Mouse (Mus musculus) hindbrain, embryonic 11.5 days (tissue): ENCODE measurements at regions not wholly inside any gene's neighbourhood (a gene's known extent, or its start where the extent isn't known, plus 50 kb on each side); places are given as distances from the start of the nearest gene placed in this dataset.
"Not testable (repeated sequence)": the region's sequence is repeated elsewhere in the genome, so short reads cannot be mapped to it uniquely, and the experiment has no call there.

Experiments used
- ATAC-seq: fragments of 200-750 bp; cut with Nextera tagmentation; 2 replicates; pipeline ENCODE4 v1.8.0; 2017; ENCODE audit warnings: mild to moderate bottlenecking, moderate TSS enrichment, moderate library complexity; ENCODE audit not compliant: low FRiP score
- DNase-seq: peaks from one replicate; pipeline ENCODE4 v3.0.0-alpha.2; 2015; ENCODE audit warnings: low spot score
- H3K27ac ChIP-seq: fragments of 300-500 bp; sonication (generic); 2 replicates; pipeline ENCODE4 v1.5.1; 2014; ENCODE audit warnings: mild to moderate bottlenecking, low read depth, low read length
- H3K27me3 ChIP-seq: fragments of 300-500 bp; sonication (generic); 2 replicates; pipeline ENCODE4 v1.6.1; 2014; ENCODE audit warnings: mild to moderate bottlenecking, low read length, moderate library complexity, mixed read lengths; ENCODE audit not compliant: control insufficient read depth, insufficient read depth
- H3K36me3 ChIP-seq: fragments of 300-500 bp; sonication (generic); 2 replicates; pipeline ENCODE4 v1.6.1; 2014; ENCODE audit warnings: mild to moderate bottlenecking, low read length, moderate library complexity, mixed read lengths; ENCODE audit not compliant: control insufficient read depth, insufficient read depth
- H3K4me1 ChIP-seq: fragments of 300-500 bp; sonication (generic); replicated peaks from 2 replicates; pipeline ENCODE4 v1.6.1; 2014; ENCODE audit warnings: low read length, mixed read lengths; ENCODE audit not compliant: control insufficient read depth, insufficient read depth
- H3K4me2 ChIP-seq: fragments of 300-500 bp; sonication (generic); replicated peaks from 2 replicates; pipeline ENCODE4 v1.6.1; 2014; ENCODE audit warnings: mild to moderate bottlenecking, low read depth, low read length
- H3K4me3 ChIP-seq: fragments of 300-500 bp; sonication (generic); 2 replicates; pipeline ENCODE4 v1.5.1; 2014; ENCODE audit warnings: low read depth, low read length
- H3K9ac ChIP-seq: fragments of 300-500 bp; sonication (generic); 2 replicates; pipeline ENCODE4 v1.6.1; 2014; ENCODE audit warnings: low read depth, low read length
- H3K9me3 ChIP-seq: fragments of 300-500 bp; sonication (generic); 2 replicates; pipeline ENCODE4 v1.6.1; 2016; ENCODE audit warnings: low read length; ENCODE audit not compliant: control insufficient read depth
- WGBS: fragments of 180-500 bp; shearing (Covaris S2); extraction: QIAGEN DNeasy Blood & Tissue Kit; methylation state at CpG from one replicate; pipeline ENCODE4 v1.1.7; 2014; 5-methylcytosine and 5-hydroxymethylcytosine counted together

GRCm38 (mm10) chr13:103602302-103602701, 172.1 kb downstream of the Srek1 start:
- no peaks in the 10 kb centered on the region for H3K9me3 ChIP-seq
- DNase-seq (no peak), ATAC-seq (no peak)
- no peaks in the 10 kb centered on the region for H3K27me3 ChIP-seq
- H3K4me2 ChIP-seq: no peak overlapping the region
- H3K4me3 ChIP-seq: no peak overlapping the region
- no peak overlapping the region for H3K27ac ChIP-seq
- H3K36me3 ChIP-seq: no peaks in the 10 kb centered on the region
- no peaks in the 10 kb centered on the region for H3K4me1 ChIP-seq
- no peak overlapping the region for H3K9ac ChIP-seq
- 93% methylated on average over 5 of the region's 5 CpGs for WGBS

- 87% methylated on average over 11 of the region's 16 CpGs for WGBS
- H3K27me3 ChIP-seq: no peaks in the 10 kb centered on the region
- no peaks in the 10 kb centered on the region for H3K4me1 ChIP-seq
- no peak for ATAC-seq
- no peak overlapping the region for H3K9ac ChIP-seq
- H3K4me2 ChIP-seq: no peak overlapping the region
- no peak for DNase-seq
- no peak overlapping the region for H3K27ac ChIP-seq
- H3K36me3 ChIP-seq: no peaks in the 10 kb centered on the region
- H3K4me3 ChIP-seq: no peak overlapping the region
- H3K9me3 ChIP-seq: no peaks in the 10 kb centered on the region
Observed at GRCm38 (mm10) chr13:103592371-103592770, 182.0 kb downstream of the Srek1 start.

- H3K27me3 ChIP-seq: no peaks in the 10 kb centered on the region
- no peaks in the 10 kb centered on the region for H3K36me3 ChIP-seq
- H3K4me1 ChIP-seq: no peaks in the 10 kb centered on the region
- H3K9ac ChIP-seq: no peak overlapping the region
- DNase-seq: no peak
- no peak for ATAC-seq
- no peak overlapping the region for H3K4me3 ChIP-seq
- no peak overlapping the region for H3K27ac ChIP-seq
- no peaks in the 10 kb centered on the region for H3K9me3 ChIP-seq
- H3K4me2 ChIP-seq: no peak overlapping the region
- 89% methylated on average over 6 of the region's 6 CpGs for WGBS
Observed at GRCm38 (mm10) chr13:103591874-103592273, 182.5 kb downstream of the Srek1 start.

- not testable (repeated sequence) for DNase-seq, H3K4me1 ChIP-seq, H3K9ac ChIP-seq, ATAC-seq, H3K27me3 ChIP-seq, H3K4me2 ChIP-seq, H3K36me3 ChIP-seq, H3K9me3 ChIP-seq, H3K4me3 ChIP-seq, H3K27ac ChIP-seq
- 75% methylated on average over 7 of the region's 7 CpGs for WGBS
Observed at GRCm38 (mm10) chr13:103591381-103591780, 183.0 kb downstream of the Srek1 start.

- no peak overlapping the region for H3K9ac ChIP-seq
- no peak overlapping the region for H3K27ac ChIP-seq
- no peak overlapping the region for H3K4me3 ChIP-seq
- H3K4me1 ChIP-seq: no peaks in the 10 kb centered on the region
- no peak overlapping the region for H3K4me2 ChIP-seq
- 92% methylated on average over 5 of the region's 5 CpGs for WGBS
- DNase-seq (no peak), ATAC-seq (no peak)
- no peaks in the 10 kb centered on the region for H3K27me3 ChIP-seq
- H3K36me3 ChIP-seq: no peaks in the 10 kb centered on the region
- H3K9me3 ChIP-seq: no peaks in the 10 kb centered on the region
Observed at GRCm38 (mm10) chr13:103589646-103590045, 184.8 kb downstream of the Srek1 start.

- 54% methylated on average over 4 of the region's 4 CpGs for WGBS
- H3K36me3 ChIP-seq: no peaks in the 10 kb centered on the region
Observed at GRCm38 (mm10) chr13:103576856-103577255, 197.6 kb downstream of the Srek1 start.

GRCm38 (mm10) chr13:103564715-103565114, 209.7 kb downstream of the Srek1 start:
- Histone ChIP-seq H3K4me2 (no peak overlapping the region), H3K36me3 (no peaks in the 10 kb centered on the region), H3K4me3 (no peak overlapping the region), H3K27me3 (no peaks in the 10 kb centered on the region), H3K9ac (no peak overlapping the region), H3K27ac (no peak overlapping the region), H3K4me1 (no peaks in the 10 kb centered on the region), H3K9me3 (no peaks in the 10 kb centered on the region)
- ATAC-seq (no peak), DNase-seq (no peak)
- WGBS: 82% methylated on average over 8 of the region's 8 CpGs

More at GRCm38 (mm10) chr13:103576856-103577255, 197.6 kb downstream of the Srek1 start:
- no peak overlapping the region for H3K9ac ChIP-seq
- H3K27ac ChIP-seq: no peak overlapping the region
- H3K4me1 ChIP-seq: no peaks in the 10 kb centered on the region
- no peaks in the 10 kb centered on the region for H3K9me3 ChIP-seq
- DNase-seq: no peak
- no peaks in the 10 kb centered on the region for H3K27me3 ChIP-seq
- no peak overlapping the region for H3K4me2 ChIP-seq
- no peak overlapping the region for H3K4me3 ChIP-seq
- no peak for ATAC-seq

GRCm38 (mm10) chr13:103561795-103562705, 212.4 kb downstream of the Srek1 start:
- Histone ChIP-seq H3K4me3 (no peak overlapping the region), H3K4me2 (no peak overlapping the region), H3K36me3 (no peaks in the 10 kb centered on the region), H3K4me1 (no peaks in the 10 kb centered on the region), H3K27ac (no peak overlapping the region), H3K9me3 (no peaks in the 10 kb centered on the region), H3K27me3 (no peaks in the 10 kb centered on the region), H3K9ac (no peak overlapping the region)
- 76% methylated on average over 26 of the region's 26 CpGs for WGBS
- ATAC-seq: no peak
- DNase-seq: peak; percentile 18

GRCm38 (mm10) chr13:103558915-103559314, 215.5 kb downstream of the Srek1 start:
- Histone ChIP-seq H3K4me3 (no peak overlapping the region), H3K27me3 (no peaks in the 10 kb centered on the region), H3K27ac (no peak overlapping the region), H3K4me1 (no peaks in the 10 kb centered on the region), H3K36me3 (no peaks in the 10 kb centered on the region), H3K9me3 (no peaks in the 10 kb centered on the region), H3K9ac (no peak overlapping the region), H3K4me2 (no peak overlapping the region)
- 77% methylated on average over 3 of the region's 3 CpGs for WGBS
- ATAC-seq (no peak), DNase-seq (no peak)
